Mouse (Mus musculus) gastrocnemius, adult 8-10 months (tissue): Measurements from ENCODE around the gene Neb. TPM values are rescaled to one million over a fixed set of nuclear protein-coding genes. Genes with fewer than 3 reads are reported as not detected.
A peak's percentile ranks its signal among the peaks of the same experiment; 100 is the strongest.

Experiments used
- DNase-seq, 2 experiments: peaks; one replicate each; pipeline ENCODE4 v3.0.0; 2022; ENCODE audit warnings: low spot score in 2 of 2
- total RNA-seq, 4 experiments: library from RNA; stranded (reverse); gene quantifications; 2 replicates each; pipeline ENCODE4 v1.2.4; 2022

Gene Neb
- total RNA-seq: 1,000 to 10,000 TPM; 6,560 to 8,442 (median 7,482) TPM

DNA sequence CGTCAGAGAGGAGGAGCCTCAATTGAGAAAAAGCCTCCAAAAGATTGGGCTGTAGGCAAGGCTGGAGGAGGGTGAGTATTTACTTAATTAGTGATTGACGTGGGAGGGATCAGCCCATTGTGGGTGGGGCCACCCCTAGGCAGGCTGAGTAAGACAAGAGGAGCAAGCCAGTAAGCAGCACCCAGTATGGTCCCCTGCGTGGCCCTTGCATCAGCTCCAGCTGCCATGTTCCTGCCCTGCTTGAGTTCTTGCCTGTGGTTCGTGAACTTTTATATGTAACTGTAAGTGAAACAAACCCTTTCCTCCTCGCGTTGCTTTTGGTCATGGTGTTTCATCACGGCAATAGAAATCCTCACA lies at the start of gene Neb:
Gene Neb, minus strand, starts transcription at position 27 of the 357 bp plus-strand sequence.
- DNase-seq: no peak

GRCm38 (mm10) chr2:52427383-52427782 lies 49.1 kb upstream of the Neb start:
- DNase-seq: no peak

DNA sequence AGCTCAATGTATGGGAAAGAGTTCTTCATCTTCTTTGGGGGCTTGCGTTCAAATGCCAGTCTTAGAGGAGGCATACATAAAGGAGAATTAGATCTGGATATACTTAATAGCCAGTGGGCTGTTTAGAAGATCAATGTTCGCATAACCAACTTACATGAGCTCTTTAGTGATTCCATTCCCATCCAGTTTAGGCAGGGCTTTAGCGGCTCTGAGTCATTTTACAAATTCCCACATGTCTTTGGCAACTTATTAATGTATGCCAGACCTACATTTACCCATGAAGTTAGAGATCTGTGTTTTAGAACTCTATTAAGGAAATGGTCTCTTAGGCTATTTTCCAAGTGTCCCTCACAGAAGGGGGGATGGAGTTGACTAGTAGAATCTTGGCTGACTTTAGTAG lies 47.8 kb upstream of the Neb start:
- no peak for DNase-seq

DNA sequence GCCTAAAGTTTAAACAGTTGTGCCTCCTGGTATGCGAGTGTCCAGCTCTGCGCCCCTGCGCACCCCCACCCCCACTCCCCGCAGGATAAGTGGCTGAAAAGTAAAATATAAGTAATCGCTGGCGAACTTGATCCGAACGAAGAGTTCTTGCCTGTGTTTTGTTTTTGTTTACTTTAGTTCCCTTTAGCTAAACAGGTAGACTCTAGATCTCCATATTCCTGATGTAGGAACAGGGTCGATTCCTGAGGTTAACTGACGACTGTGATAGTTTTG lies 47.2 kb upstream of the Neb start:
- no peak for DNase-seq

DNA sequence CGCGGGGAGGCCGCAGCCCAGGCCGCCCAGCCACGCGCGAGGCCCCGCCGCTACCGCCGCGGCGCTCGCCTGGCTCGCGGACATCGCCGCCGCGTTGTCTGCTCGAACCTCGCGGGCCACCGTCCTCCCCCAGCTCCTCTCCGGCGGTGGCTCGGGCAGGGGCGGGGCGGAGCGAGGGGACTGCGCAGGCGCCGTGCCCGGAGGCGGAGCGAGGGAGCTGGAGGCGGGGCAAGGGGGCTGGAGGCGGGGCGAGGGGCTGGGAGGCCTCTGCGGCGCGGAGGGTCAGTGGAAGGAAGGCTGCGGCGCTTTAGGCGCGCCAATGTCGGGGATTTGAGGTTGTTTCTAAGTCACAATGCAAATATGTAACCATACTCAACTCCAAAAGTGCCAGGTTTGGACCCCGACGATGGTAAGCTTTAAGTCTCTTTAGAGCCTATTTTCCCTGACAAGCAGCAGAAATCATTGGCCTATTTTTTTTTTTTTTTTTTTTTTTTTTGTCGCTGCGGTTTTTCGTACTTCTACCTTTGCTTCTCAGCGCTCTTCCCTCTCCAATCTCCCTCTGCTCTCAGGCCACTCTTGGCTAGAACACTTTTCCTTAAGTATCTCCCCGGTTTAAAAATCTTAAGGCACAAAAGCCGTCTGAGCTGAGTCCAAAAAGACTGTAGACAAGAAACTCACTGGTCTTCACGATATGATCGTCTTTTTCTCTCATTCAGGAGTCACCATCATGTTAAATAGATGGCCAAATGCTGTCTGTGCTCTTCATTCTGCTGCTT lies 46.7 kb upstream of the Neb start, which contains the start of gene Arl5a:
Gene Arl5a, minus strand, starts transcription at position 155 of the 776 bp plus-strand sequence.
- peak; percentile 85 to 86 for DNase-seq

DNA sequence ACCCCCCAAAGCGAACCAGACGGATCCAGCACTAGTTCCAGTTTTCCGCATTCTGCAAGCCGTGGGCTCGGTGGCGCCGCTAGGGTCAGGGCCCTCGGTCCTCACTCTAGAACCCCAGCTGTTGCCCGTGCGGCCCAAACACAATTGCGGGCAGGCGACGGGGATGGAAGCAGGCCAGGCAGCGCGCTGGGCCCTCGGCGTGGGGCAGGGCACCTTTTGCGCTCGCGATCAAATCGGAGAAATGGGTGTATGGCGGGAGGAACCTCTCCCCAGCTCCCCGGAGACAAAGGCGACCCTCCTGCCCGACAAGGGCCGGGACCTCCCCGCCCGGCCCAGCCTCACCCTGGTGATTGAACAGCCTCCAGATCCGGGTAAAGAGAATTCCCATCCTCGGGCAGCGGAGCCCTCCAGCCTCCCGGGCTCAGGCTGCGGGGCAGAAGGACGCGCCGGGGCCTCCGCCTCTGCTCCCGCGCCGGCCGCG lies 46.0 kb upstream of the Neb start:
- peak in 1 of 2 experiments; percentile 13 for DNase-seq

DNA sequence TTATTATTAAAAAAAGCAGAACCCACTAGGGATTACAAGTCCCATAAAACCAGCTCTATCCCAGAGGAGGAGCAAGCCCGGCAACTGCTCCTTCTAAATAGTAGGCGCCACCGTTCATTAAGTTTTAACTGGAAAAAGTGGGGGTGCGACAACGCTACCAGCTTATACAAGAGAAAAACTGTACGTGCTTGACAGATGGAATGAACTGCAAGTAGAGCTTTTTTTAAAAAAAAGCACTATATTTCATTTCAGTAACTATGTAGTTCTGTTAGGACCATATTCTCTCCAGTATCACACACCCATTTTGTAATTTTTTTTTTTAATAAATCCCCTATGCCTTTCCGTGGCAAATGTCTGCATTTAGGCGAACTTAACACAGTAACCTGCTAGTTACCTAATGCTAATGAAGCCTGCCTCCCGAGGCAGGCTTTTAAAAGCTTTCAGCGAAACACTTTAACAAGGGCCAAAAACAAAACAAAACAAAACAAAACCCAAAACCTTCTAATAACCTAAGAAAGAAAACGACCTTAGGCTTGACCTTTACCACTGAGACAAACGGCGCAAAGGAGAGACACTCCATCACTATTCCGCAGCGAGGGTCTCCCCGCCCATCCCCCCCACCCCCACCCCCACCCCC lies 45.5 kb upstream of the Neb start:
- DNase-seq: no peak

DNA sequence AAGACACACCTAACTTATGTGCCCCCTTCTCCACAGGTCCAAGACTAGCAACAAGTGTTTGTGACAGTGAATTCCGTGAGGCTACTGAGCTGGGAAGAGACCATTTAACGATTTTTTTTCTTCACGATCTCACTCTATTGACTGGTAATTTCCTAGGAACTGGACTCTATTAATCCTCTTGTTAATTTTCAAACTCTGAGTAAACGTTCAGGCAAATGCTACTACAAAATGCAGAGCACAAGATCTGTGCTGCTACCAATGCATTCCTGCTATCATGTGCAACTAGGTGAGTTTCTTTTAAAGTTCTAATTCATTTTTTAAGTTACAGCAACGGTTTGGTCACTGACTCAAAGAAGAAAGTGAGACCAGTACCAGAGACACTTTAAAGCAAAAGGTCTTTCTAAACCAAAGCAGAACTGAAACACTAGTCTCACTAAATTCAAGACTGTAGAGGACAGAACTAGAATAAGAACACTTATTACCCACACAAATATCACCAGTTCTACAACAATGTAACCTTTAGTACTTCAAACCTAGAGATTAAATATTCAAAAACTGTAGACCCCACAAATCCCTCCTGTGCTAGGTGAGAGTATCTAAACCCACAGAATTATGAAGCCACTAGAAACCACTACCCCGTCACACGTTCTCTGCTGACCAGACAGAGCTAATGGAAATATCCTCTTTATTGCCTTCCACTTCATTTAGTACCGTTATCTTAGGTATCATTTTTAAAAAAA lies 44.8 kb upstream of the Neb start:
- DNase-seq: no peak

GRCm38 (mm10) chr2:52421197-52421596 lies 42.9 kb upstream of the Neb start:
- no peak for DNase-seq

- DNase-seq: no peak
Measured at GRCm38 (mm10) chr2:52420001-52420710, 41.9 kb upstream of the Neb start.

DNA sequence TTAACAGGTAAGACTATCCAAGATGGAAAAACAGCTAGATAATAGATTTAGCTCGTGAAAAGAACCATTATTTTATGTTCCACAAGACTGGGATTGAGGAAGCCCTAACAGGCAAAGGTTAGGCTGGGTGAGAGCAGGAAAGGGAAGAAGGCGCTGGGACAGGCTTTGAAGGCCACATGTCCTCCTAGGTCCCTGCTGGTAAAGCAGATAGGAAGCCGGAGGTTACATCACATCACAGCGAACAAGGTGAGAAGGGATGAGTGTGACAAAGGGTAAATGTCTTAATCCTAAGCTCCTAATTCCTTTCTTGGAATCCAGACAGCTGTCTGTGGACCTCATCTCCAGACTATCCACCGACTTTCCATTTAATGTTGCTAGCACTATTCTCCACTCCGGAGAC lies 41.0 kb upstream of the Neb start:
- no peak for DNase-seq

GRCm38 (mm10) chr2:52412524-52413037 lies 34.3 kb upstream of the Neb start:
- no peak for DNase-seq

DNA sequence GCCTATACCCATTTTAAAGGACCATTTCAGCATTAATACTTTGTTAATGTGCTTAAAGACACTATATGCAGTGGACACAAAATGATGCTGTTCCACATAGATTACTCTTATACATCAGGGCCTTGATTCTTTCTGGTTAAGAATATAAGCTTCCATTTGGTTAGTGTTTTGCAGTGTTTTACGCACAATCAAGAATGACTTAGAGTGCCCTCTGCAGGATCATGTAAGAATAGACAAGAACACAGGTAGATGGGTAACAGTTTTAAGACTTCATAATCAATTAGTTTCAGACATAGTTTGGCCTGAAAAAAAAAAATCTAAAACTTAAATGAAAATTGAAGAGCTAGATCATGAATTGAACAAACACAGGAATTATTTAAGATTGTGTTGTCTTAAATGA lies 28.2 kb upstream of the Neb start:
- no peak for DNase-seq

DNA sequence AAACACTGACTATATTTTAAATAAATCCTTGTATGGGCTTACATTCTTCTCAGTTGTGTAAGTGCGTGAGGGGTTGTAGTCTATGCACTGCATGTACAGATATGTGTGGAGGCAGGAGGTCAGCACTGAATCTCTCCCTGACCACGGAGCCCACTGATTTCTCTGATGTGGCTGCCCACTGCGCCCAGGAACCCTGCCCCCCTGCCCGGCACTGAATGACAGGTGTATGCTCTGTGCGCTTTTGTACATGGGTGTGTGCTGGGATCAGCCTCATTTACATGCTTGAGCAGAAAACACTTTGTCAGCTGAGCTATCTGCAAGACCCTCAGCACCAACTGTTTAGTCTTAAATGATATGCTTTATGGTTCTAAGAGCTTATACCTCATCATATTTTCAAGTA lies 27.0 kb upstream of the Neb start:
- DNase-seq: no peak

DNA sequence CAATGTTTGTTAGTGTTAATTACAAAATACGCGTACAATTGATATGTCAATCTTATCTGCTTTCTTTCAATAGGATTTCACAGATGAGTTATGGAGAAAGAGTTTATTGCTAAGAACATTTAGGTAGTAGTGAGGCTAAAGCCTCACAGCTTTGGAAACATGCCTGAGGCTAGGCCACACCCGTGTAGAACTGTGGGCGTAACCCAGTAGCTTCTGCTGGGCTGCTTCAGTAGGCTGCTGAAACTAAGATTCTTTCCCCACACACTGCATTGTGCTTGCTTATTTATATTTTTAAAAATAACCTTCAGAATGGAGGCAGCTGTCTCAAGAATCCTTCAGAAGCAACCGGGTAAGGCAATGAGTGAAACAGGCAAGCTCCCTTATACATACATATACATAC lies 16.3 kb upstream of the Neb start:
- no peak for DNase-seq

DNA sequence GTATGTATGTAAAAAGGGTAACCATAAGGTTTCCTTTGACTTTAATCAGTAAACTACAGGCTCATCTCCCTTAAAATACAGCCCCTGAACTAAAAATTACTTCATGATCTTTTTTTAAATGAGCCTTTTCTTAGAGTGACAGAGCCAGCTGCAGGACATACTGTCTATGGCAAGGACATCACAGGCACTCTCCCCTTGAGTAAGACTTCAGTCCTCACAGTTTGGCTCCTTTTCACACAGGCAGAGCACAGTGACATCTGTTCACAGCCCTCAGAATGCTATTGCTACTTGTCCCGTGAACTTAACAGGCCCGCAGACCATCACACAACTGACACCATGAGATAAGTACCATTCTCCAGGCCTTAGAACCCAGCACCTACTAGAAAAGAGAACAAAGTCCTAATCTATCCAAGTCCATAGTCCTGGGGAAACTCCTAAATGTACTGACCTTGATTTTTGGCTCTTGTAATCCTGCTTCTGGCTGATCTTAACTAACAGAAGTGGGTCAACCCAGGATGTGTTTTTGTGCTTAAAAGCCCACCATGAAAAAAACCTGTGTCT lies 12.2 kb upstream of the Neb start:
- peak; percentile 25 to 34 for DNase-seq

GRCm38 (mm10) chr2:52389975-52390374 lies 11.7 kb upstream of the Neb start:
- no peak for DNase-seq

DNA sequence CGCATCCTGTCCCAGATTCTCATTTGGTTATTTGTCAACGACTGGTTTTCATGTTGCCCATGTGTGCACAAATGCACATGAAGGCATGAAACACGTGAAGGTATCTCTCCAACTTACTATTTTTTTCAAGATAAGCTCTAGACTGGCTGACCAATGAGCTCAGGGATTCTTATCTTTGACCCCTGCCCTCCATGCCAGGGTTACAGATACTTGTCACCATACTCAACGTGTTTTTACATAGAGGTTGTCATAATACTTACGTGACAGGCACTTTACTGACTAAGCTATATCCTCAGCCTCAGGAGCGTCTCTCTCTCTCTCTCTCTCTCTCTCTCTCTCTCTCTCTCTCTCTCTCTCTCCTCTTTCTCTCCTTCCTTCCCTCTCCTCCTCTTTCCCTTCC lies 8.2 kb upstream of the Neb start:
- no peak for DNase-seq

DNA sequence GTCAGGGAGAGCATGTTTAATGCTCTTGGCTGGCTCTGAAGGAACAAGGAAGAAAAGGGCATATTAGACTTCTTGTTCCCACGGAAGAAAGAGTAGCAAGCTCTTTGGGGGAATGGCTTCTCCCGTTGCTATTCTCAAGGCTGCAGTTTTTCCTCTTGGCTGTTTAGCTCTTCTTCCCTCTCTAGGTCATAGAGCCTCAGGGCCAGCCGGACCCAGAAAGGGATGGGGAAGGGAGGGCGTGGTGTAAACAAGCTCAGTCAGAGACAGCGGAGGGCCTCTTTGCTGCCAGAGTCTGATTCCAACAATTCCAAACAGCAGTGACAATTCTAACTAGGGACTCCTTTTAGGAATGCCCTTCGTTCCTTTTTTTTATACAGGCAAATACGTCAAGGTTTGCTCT lies 7.8 kb upstream of the Neb start:
- DNase-seq: peak in 1 of 2 experiments; percentile 8

- DNase-seq: no peak
Measured at GRCm38 (mm10) chr2:52378848-52379261, 581 bp upstream of the Neb start.

DNA sequence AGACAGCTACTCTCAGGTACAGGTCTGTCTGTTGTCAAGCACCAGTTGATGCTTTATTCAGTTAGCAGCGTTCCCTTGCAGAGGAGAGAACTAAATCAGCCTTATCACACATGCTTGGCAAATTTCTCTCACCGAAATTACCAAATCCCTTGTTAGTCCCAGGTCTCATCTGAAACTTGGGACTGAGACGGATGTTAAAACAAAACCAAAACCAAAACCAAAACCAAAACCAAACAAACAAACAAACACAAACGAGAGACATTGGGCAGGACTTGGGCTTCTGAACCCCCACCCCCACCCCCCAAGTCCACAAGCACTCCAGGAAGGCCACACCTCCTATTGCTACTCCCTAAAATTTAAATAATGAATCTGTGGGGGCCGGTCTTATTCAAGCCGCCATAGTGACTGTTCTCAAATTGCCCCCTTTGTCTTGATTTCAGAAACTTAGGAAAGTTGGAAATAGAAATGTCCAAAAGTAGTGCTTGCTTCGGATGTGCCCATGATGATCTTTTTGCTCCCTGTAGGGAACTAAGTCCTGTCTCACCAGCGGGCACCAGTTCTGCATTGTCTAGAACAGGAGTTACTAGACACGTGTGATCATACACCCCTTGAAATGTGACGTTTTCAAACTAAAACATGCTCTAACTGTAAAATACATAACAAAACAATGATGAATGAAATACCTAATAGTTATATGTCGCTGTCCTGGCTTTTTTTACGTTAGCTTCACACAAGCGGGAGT lies 397 bp downstream of the Neb start:
- no peak for DNase-seq
